Mouse (Mus musculus) yolk sac, embryonic 10.5 days (tissue): ENCODE measurements around the gene Rap1b.

Experiments used
- DNase-seq: peaks from one replicate; pipeline ENCODE4 v3.0.0-alpha.2; 2017; ENCODE audit warnings: low spot score

Gene Rap1b

GRCm38 (mm10) chr10:117770286-117771130 is 75.3 kb downstream of the Rap1b start:
- DNase-seq: no peak

- no peak for DNase-seq
These were observed 76.1 kb downstream of the Rap1b start for GRCm38 (mm10) chr10:117769541-117770285.

GRCm38 (mm10) chr10:117768141-117768440 is 77.7 kb downstream of the Rap1b start:
- no peak for DNase-seq

- no peak for DNase-seq
These were observed 78.3 kb downstream of the Rap1b start for GRCm38 (mm10) chr10:117767286-117768140.

GRCm38 (mm10) chr10:117766896-117767160 is 79.0 kb downstream of the Rap1b start:
- no peak for DNase-seq

GRCm38 (mm10) chr10:117766111-117766895 is 79.5 kb downstream of the Rap1b start:
- no peak for DNase-seq

GRCm38 (mm10) chr10:117765116-117765894 is 80.5 kb downstream of the Rap1b start:
- no peak for DNase-seq

- DNase-seq: peak; percentile 75
These were observed 81.2 kb downstream of the Rap1b start for GRCm38 (mm10) chr10:117764598-117764997.
